Mouse (Mus musculus): Measurements from ENCODE around the gene Mycbp2.

- TF ChIP-seq CTCF (IDR thresholded peaks at IDR 0.05; ENCODE audit: borderline replicate concordance, insufficient read depth, low read length) = no peak
- no peak for TF ChIP-seq POLR2A (IDR thresholded peaks at IDR 0.05; ENCODE audit: low read depth, low read length)
These were observed 16.6 kb upstream of the Mycbp2 start for GRCm38 (mm10) chr14:103363199-103363598.
